Mouse (Mus musculus) ES-Bruce4 (cell line): Measurements from ENCODE around the gene Icam5.

Experiments
- CTCF ChIP-seq: IDR thresholded peaks from one replicate; pipeline ENCODE4 v1.8.1; 2011; ENCODE audit warnings: low read depth, low read length
- EP300 ChIP-seq: IDR thresholded peaks from 2 replicates; pipeline ENCODE4 v1.6.1; 2011; ENCODE audit warnings: low read depth, low read length; ENCODE audit not compliant: insufficient read depth
- POLR2A ChIP-seq: IDR thresholded peaks from one replicate; pipeline ENCODE4 v1.8.1; 2011; ENCODE audit warnings: low read length; ENCODE audit not compliant: insufficient read depth

DNA sequence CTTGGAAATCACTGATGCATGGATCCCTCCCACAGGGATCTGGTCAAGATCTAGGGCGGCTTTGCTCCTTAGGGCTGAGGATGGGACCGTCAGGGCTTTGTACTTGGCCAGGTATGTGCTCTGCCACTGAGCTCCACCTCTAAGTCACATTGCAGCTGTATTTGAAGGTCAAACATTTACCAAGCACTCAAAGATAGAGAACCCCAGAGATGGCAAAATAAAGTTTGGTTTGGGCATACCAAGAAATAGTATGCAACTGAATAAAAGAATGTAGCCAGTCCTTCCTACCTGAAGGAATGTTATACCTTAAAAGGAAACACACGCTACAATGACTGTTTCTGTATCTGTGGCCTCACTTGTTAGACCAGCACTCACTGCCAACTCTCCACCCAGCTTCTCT is 10.5 kb upstream of the Icam5 start:
- TF ChIP-seq POLR2A (no peak), EP300 (no peak), CTCF (no peak)
